Mouse (Mus musculus): Measurements from ENCODE around the gene Tecpr2.

The Tecpr2 gene

DNA sequence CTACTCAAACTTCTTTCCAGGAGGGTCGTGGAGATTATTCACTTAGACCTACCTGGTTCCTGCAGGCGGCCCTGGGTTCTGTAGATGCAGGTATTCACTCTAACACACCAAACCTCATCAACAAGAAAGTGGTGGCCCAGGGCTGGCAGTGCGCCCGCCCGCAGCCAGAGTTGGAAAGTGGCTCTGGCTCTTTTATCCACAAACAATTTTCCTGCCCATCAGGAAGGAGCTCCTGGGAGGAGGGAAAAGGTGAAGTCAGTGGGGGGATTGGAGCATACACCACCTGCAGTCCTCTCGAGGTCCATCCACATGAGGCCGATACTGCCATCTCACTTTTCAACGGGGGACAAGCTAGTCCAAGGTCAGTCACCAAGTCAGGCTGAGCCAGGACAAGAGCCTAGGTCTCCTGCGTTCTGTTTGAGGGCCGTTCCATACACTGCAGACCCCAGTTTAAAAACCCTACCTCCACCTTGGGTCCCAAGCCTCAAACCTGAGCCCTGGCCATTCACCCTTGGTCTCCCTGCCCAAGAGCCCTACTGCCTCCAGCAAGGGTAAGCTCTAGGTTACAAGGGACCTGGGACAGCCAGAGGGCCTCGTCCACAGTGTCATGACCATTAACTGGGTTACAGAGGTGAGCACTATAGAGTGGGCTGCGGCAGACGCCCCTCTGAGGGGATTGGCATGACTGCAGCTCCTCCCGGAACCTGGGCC, 89.0 kb downstream of the Tecpr2 start:
- DNase-seq (ENCODE audit: low read depth): no peak

GRCm38 (mm10) chr12:110978607-110979406, 89.7 kb downstream of the Tecpr2 start, which contains the start of gene Ankrd9:
Gene Ankrd9, minus strand, starts transcription at chr12:110979040.
- peak; percentile 99 for DNase-seq (ENCODE audit: low read depth)

DNA sequence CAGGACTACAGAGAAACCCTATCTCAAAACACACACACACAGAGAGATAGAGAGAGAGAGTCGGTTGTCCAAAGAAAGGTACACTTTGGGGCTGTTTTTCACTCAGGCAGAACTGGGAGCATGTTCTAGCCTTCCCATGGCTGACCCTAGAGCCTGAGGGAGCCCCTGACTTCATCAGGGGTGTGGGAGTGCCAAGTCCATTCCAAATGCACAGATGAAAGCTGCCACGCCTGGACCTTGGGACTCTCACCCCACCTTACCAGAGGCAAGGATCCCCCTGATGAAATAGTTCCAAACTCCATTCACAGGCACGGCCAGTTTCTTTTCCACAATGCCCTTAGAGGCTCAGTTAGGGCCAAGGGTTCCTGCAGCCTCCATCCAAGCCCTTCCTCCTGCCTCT, 90.7 kb downstream of the Tecpr2 start:
- no peak for DNase-seq (ENCODE audit: low read depth)

- DNase-seq (ENCODE audit: low read depth): no peak
These were observed 92.7 kb downstream of the Tecpr2 start for GRCm38 (mm10) chr12:110981736-110982135.

GRCm38 (mm10) chr12:110983083-110983482, 94.0 kb downstream of the Tecpr2 start:
- DNase-seq (ENCODE audit: low read depth): no peak

GRCm38 (mm10) chr12:110983714-110984113, 94.7 kb downstream of the Tecpr2 start:
- no peak for DNase-seq (ENCODE audit: low read depth)

GRCm38 (mm10) chr12:110984598-110984997, 95.5 kb downstream of the Tecpr2 start:
- no peak for DNase-seq (ENCODE audit: low read depth)

- DNase-seq (ENCODE audit: low read depth): no peak
These were observed 96.1 kb downstream of the Tecpr2 start for GRCm38 (mm10) chr12:110985141-110985540.

GRCm38 (mm10) chr12:110986536-110987425, 97.7 kb downstream of the Tecpr2 start:
- DNase-seq (ENCODE audit: low read depth): no peak

DNA sequence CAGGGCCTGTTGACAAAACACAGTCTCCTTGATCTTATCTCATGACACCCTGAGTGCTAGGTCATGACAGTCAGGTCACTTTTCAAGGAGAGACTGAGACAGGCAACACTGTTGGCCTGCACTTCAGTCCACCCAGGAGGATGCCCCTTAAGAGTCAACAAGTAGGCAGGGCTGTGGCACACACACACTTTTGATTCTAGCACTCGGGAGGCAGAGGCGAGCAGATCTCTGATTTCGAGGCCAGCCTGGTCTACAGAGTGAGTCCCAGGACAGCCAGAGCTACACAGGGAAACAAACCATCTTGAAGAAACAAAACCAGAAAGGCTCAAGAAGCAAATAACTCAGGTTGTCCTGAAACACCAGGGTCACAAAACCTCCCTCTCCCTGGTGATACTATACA, 100.3 kb downstream of the Tecpr2 start:
- DNase-seq (ENCODE audit: low read depth): no peak

DNA sequence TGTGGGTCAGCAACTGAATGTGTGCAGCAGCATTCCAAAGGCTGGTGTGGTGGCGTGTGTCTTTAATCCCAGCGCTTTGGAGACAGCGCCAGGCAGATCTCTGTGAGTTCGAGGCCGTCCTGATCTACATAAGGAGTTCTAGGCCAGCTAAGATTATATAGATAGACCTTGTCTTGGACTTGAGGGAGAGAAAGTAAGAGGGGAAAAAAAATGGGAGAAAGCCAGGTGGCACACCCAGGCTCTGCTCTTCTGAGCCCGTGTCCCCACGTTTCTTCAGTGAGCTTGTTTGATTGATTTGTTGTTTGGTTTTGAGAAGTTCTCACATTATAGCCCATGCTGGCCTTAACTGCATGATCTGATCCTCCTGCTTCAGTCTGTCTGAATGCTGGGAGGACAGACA, 101.4 kb downstream of the Tecpr2 start:
- DNase-seq (ENCODE audit: low read depth): no peak

- peak; percentile 94 for DNase-seq (ENCODE audit: low read depth)
These were observed 102.5 kb downstream of the Tecpr2 start for GRCm38 (mm10) chr12:110991361-110992127.

GRCm38 (mm10) chr12:110992128-110992553, 103.1 kb downstream of the Tecpr2 start:
- DNase-seq (ENCODE audit: low read depth): peak; percentile 95

DNA sequence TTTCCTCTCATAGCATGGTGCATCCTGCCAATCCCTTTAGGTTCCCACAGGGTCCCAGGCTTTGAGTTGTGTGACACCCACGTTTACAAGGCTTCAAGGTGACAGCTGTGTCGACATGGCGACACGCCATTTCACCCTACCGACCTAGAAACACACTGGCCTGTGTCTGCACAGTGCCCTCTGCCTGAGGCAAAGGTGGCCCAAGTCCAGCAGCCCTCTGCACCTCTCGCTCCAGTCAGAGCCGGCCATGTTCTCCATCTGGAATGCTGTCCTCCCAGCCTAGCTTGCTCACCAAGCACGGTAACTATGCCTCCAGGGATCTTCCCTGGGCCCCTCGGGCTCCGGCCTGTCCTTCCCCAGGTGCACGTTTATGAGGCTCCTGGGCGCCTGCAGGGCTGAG, 103.7 kb downstream of the Tecpr2 start:
- DNase-seq (ENCODE audit: low read depth): peak; percentile 26

- DNase-seq (ENCODE audit: low read depth): no peak
These were observed 104.2 kb downstream of the Tecpr2 start for GRCm38 (mm10) chr12:110993226-110993625.

DNA sequence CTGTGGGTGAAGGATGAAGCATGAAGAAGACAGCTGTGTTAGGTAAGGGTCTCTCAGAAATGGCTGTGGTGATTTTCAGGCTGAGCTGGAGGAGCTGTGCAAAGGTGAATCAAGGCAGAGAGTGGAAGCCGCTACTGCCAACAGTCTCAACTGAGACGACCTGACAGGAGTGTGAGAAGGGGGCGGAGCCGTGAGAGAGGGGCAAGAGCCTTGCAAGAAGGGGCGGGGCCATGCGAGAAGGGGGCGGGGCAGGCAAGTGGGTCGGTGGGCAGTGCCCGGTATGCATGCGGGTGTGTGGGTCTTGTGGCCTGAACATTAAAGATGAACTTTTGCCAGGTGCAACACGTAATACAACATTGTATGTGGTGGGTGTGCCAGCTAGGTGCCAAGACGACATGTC, 105.6 kb downstream of the Tecpr2 start:
- no peak for DNase-seq (ENCODE audit: low read depth)

DNA sequence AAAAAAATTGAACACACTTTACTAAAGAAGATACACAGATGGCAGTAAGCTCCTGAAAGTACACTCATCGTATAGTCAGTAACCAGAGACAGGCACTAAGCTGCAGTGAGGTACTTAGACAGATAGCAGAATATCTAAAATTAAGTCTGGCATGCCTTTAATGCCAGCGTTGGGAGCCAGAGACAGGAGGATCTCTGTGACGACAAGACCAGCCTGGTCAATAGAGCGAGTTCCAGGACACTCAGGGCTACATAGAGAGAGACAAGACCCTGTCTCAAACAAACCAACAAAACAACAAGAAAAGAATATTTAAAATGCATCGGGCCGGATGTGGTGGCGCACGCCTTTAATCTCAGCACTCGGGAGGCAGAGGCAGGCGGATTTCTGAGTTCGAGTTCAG, 109.0 kb downstream of the Tecpr2 start:
- no peak for DNase-seq (ENCODE audit: low read depth)

GRCm38 (mm10) chr12:110999820-111000219, 110.8 kb downstream of the Tecpr2 start:
- DNase-seq (ENCODE audit: low read depth): no peak

GRCm38 (mm10) chr12:111000956-111001355, 111.9 kb downstream of the Tecpr2 start:
- DNase-seq (ENCODE audit: low read depth): no peak

DNA sequence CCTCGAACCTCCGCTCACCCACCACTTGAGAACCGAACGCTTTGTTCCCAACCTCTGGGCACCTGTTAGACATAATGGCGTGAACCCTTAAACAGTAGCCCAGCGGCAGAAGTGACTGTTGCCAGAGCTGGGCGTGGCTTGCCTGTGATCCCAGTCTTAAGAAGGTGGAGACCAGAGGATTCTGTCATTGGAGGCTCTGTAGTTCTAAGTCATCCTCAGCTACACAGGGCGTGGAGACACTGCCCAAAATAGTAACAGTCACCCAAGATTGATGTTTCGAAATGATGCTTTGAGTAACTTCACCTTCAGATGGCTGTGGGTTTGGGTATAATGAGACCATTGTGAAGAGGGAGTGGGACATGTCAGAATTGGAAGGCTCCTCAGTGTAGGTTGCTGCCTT, 115.1 kb downstream of the Tecpr2 start:
- DNase-seq (ENCODE audit: low read depth): no peak

GRCm38 (mm10) chr12:111005803-111006202, 116.7 kb downstream of the Tecpr2 start:
- DNase-seq (ENCODE audit: low read depth): no peak

GRCm38 (mm10) chr12:111006339-111006738, 117.3 kb downstream of the Tecpr2 start:
- no peak for DNase-seq (ENCODE audit: low read depth)
